Mouse (Mus musculus) testis, adult 2 months (tissue): ENCODE measurements around the gene Olfml2a. TPM values are rescaled to one million over a fixed set of nuclear protein-coding genes. Genes with fewer than 3 reads are reported as not detected.

Experiments used
- H3K27ac ChIP-seq: fragments of 200-500 bp; 2 replicates; pipeline ENCODE4 v1.5.1; 2012; ENCODE audit warnings: low read depth, low read length; ENCODE audit not compliant: control insufficient read depth, insufficient read depth
- H3K27me3 ChIP-seq: fragments of 200-500 bp; 2 replicates; pipeline ENCODE4 v1.6.1; 2012; ENCODE audit warnings: mild to moderate bottlenecking, low read length, moderate library complexity; ENCODE audit not compliant: control insufficient read depth, insufficient read depth
- H3K36me3 ChIP-seq: fragments of 200-500 bp; 2 replicates; pipeline ENCODE4 v1.6.1; 2012; ENCODE audit warnings: mild to moderate bottlenecking, low read length; ENCODE audit not compliant: control insufficient read depth, insufficient read depth
- H3K4me1 ChIP-seq: fragments of 200-500 bp; 2 replicates; pipeline ENCODE4 v1.6.1; 2012; ENCODE audit warnings: low read length; ENCODE audit not compliant: control insufficient read depth, insufficient read depth
- H3K4me3 ChIP-seq: fragments of 200-500 bp; 2 replicates; pipeline ENCODE4 v1.5.1; 2012; ENCODE audit warnings: low read depth, mild to moderate bottlenecking, low read length, moderate library complexity, mixed read lengths; ENCODE audit not compliant: control insufficient read depth
- CTCF ChIP-seq: fragments of 200-500 bp; IDR thresholded peaks from 2 replicates; pipeline ENCODE4 v1.5.1; 2012; ENCODE audit warnings: low read depth, mild to moderate bottlenecking, inconsistent platforms, low read length, moderate library complexity; ENCODE audit not compliant: control insufficient read depth, insufficient read depth, insufficient replicate concordance
- POLR2A ChIP-seq: fragments of 200-500 bp; IDR thresholded peaks from 2 replicates; pipeline ENCODE4 v1.6.1; 2012; ENCODE audit warnings: low read depth, mild to moderate bottlenecking, inconsistent platforms, low read length, moderate library complexity; ENCODE audit not compliant: control insufficient read depth
- polyA plus RNA-seq: library from polyadenylated mRNA; depleted of rRNA; stranded (reverse); fragments of >200 nt; gene quantifications from 2 replicates; pipeline ENCODE4 v1.2.3, GENCODE M21; 2012; rRNA removed

The Olfml2a gene
- polyA plus RNA-seq, 1 experiment = 1.6 TPM

- Histone ChIP-seq H3K27ac (no peak overlapping the region), H3K4me3 (no peak overlapping the region), H3K36me3 (peaks cover 2% of the 10 kb centered on the region), H3K27me3 (no peaks in the 10 kb centered on the region), H3K4me1 (peaks cover 11% of the 10 kb centered on the region)
- TF ChIP-seq CTCF = no peak
- TF ChIP-seq POLR2A = no peak
Measured at GRCm38 (mm10) chr2:39012768-39013279, 81.0 kb downstream of the Olfml2a start.

Other genes with a start within 250 kb of the Olfml2a start
- gene Nr5a1, start 217.4 kb upstream of the Olfml2a start, polyA plus RNA-seq = 21.2 and 25.3 TPM in 2 replicates
- gene Nr6a1, start 4.3 kb upstream of the Olfml2a start, polyA plus RNA-seq = 175 and 204 TPM in 2 replicates
- 79.1 and 99.2 TPM in 2 replicates for gene Wdr38, start 65.5 kb downstream of the Olfml2a start, polyA plus RNA-seq
- 74.6 and 75.7 TPM in 2 replicates for gene Arpc5l, start 73.4 kb downstream of the Olfml2a start, polyA plus RNA-seq
- gene Rpl35, start 73.6 kb downstream of the Olfml2a start, polyA plus RNA-seq = 162 and 205 TPM in 2 replicates
- 13.1 and 13.7 TPM in 2 replicates for gene Golga1, start 133.6 kb downstream of the Olfml2a start, polyA plus RNA-seq